Mouse (Mus musculus): ENCODE measurements around the gene L3mbtl1. TPM values are rescaled to one million over a fixed set of nuclear protein-coding genes. Genes with fewer than 3 reads are reported as not detected.

The L3mbtl1 gene
- under 1 TPM; 0.26 to 0.51 TPM for total RNA-seq (2023)

GRCm38 (mm10) chr2:162943148-162943846 lies at the start of gene L3mbtl1:
Gene L3mbtl1 (plus strand): TSS chr2:162943472.

GRCm38 (mm10) chr2:162931123-162931673 lies 12.1 kb upstream of the L3mbtl1 start, which contains the start of gene Srsf6:
Gene Srsf6 (plus strand): TSS chr2:162931528.

GRCm38 (mm10) chr2:162987218-162987617 lies 43.9 kb downstream of the L3mbtl1 start, which contains the start of gene Sgk2:
Gene Sgk2 (plus strand): TSS chr2:162987330.

DNA sequence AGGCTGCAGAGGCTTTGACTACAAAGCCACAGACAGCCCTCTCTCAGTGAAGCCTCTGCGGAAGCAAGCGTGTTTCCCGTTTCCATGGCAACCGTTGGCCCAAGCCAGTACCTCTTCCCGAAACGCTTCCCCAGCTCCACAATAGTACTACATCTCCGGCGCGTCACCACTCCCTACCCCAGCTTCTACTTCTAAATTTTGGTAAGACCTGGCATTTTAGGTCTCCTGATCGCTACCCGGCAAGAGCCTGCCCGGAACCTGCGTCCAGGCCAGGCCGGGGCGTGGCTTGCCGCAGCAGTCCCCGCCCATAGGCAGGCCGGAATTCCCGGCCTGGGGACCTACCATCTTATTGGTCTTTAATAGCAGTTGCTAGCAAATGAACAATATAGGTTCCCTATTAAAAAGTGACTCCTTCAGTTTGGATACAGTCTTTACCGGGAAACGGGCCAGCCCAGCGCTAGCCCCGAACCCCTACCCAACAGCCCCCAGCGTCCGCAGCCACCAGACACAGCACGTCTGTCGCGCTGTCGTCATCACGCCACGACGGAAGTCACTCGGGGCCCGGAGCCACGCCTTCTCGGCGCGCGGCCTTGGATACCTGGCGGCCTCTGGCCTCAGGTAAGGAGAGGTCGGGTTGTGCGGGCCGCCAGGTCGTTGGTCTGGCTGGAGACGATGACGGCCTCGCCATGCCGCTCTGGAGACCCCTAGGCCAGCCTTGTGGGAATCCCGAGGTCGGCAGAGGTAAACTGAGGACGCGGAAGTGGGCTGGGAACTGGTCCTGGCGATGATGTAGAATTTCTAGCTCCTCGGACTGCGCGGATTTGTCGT lies 73.9 kb downstream of the L3mbtl1 start, which contains the start of gene Ift52:
Gene Ift52 (plus strand): TSS at position 439 of the 828 bp plus-strand sequence.

Other genes with a start within 250 kb of the L3mbtl1 start
- 100 to 1,000 TPM; 120 to 150 TPM for gene Srsf6, start 11.9 kb upstream of the L3mbtl1 start, total RNA-seq (2023)
- gene Sgk2, start 43.9 kb downstream of the L3mbtl1 start, total RNA-seq (2023): not detected
- gene Ift52, start 73.9 kb downstream of the L3mbtl1 start, total RNA-seq (2023): 10 to 100 TPM; 20.3 to 20.8 TPM
- gene Mybl2, start 111.2 kb downstream of the L3mbtl1 start, total RNA-seq (2023): 10 to 100 TPM; 30.8 to 33.5 TPM
- gene Gtsf1l, start 144.4 kb downstream of the L3mbtl1 start, total RNA-seq (2023): under 1 TPM in 1 of 2 experiments, not detected in 1; 0.49 TPM

Data from neutrophil, adult 59 days (primary cell).